Mouse (Mus musculus): Measurements from ENCODE around the gene Serpina11.
"Not testable (repeated sequence)": the region's sequence is repeated elsewhere in the genome, so short reads cannot be mapped to it uniquely, and the experiment has no call there.

The Serpina11 gene

GRCm38 (mm10) chr12:103969577-103970116 is 20.1 kb downstream of the Serpina11 start:
- no peak for DNase-seq (ENCODE audit: low spot score)

GRCm38 (mm10) chr12:103966761-103967160 is 23.0 kb downstream of the Serpina11 start:
- no peak for DNase-seq (ENCODE audit: low spot score)

GRCm38 (mm10) chr12:103963288-103963687 is 26.5 kb downstream of the Serpina11 start:
- peak; percentile 9 for DNase-seq (ENCODE audit: low spot score)

- no peak for DNase-seq (ENCODE audit: low spot score)
These were observed 26.9 kb downstream of the Serpina11 start for GRCm38 (mm10) chr12:103962860-103963259.

GRCm38 (mm10) chr12:103962337-103962736 is 27.4 kb downstream of the Serpina11 start:
- DNase-seq (ENCODE audit: low spot score) = no peak

- DNase-seq (ENCODE audit: low spot score) = no peak
These were observed 28.0 kb downstream of the Serpina11 start for GRCm38 (mm10) chr12:103961716-103962115.

- no peak for DNase-seq (ENCODE audit: low spot score)
These were observed 31.0 kb downstream of the Serpina11 start, which contains the start of gene Serpina1e for GRCm38 (mm10) chr12:103958798-103959197. Gene Serpina1e (minus strand): TSS chr12:103958975.

- DNase-seq (ENCODE audit: low spot score) = not testable (repeated sequence)
These were observed 33.2 kb downstream of the Serpina11 start for GRCm38 (mm10) chr12:103956555-103956954.

- not testable (repeated sequence) for DNase-seq (ENCODE audit: low spot score)
These were observed 36.8 kb downstream of the Serpina11 start for GRCm38 (mm10) chr12:103952972-103953371.

- no peak for DNase-seq (ENCODE audit: low spot score)
These were observed 43.5 kb downstream of the Serpina11 start for GRCm38 (mm10) chr12:103946243-103946642.

Measured in testis, postnatal 14 days (tissue).